In the genomic region with DNA sequence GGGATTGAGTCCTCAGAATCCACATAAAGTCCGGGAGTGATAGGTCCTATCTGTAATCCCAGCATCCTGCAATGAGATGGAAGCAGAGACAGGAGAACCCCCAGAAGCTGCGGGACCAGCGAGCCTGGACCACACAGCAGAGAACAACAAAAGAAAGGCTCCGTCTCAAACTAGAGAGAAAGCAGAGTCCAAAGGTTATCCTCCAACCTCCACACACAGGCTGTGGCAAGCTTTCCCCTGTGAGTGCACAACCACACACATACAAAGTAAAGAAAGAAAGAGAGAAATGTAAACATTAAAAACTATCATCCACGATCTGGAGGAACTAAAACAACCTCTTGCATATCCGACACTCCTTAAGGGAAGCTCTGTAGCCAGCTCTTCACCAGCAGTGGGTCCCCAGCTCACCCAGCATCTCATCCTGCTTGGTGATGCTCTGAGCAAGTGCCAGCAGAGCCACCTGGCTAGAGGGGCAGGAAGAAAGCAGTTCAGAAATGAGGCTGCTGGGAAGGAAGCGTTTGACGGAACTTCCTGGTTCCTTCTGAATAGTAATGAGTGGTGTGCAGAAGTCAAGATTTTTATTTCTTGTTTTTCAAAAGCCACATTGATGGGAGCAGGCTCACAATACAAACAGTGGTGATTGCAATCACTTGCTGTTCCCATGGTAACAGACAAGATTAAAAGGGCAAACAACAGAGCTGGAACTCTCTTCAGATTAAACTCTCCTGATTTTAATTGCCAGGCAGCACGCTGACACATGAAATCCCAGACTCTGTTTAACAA, we compare ENCODE assay signal across 12 mouse cellular contexts. TPM values are rescaled to one million over a fixed set of nuclear protein-coding genes. Genes with fewer than 3 reads are reported as not detected.
DNase-seq lines count a peak whose midpoint lies in the region; ATAC-seq lines count a peak whose summit lies in the region.
"Had no signal": no experiment of that assay in that cellular context is flagged by ENCODE, and none has a peak within 500 bp of the region (broad histone marks: within the 10 kb centered on the region; RNA-seq: fewer than 3 reads in every experiment).

No protein-coding gene starts in this region.

- no peak for DNase-seq in forebrain, embryonic 10.5 days (ENCODE audit: extremely low spot score, low spot score)
- peak; percentile 54 for DNase-seq in induced T-regulatory cell, adult 2 months (ENCODE audit: low read depth)
- DNase-seq in Muller cell, postnatal 12 days (ENCODE audit: inconsistent ontology term), result no peak
- no peak for DNase-seq in heart, adult 11 months
- DNase-seq: kidney, postnatal 14 days; liver, embryonic 13.5 days; spleen, adult 18-20 months had no signal

- peaks cover 10% of the 10 kb centered on the region for H3K4me1 ChIP-seq in kidney, embryonic 15.5 days
- peaks cover 5% of the 10 kb centered on the region; the same call in 1 of the 2 replicates for H3K4me1 ChIP-seq in kidney, embryonic 14.5 days (ENCODE audit: control insufficient read depth, insufficient read depth, low read length)
- H3K4me1 ChIP-seq in forebrain, embryonic 10.5 days, result peaks cover 34% of the 10 kb centered on the region
- peaks cover 14% of the 10 kb centered on the region for H3K4me1 ChIP-seq in stomach, embryonic 16.5 days (ENCODE audit: control insufficient read depth, insufficient read depth, low read length)

- no peak overlapping the region for H3K9ac ChIP-seq in kidney, embryonic 15.5 days
- no peak overlapping the region for H3K9ac ChIP-seq in kidney, embryonic 14.5 days (ENCODE audit: low read depth, low read length)
- H3K9ac ChIP-seq in stomach, embryonic 16.5 days (ENCODE audit: low read length), result no peak overlapping the region
- H3K9ac ChIP-seq: liver, embryonic 13.5 days had no signal

- no peak for ATAC-seq in kidney, embryonic 15.5 days (replicated peaks; ENCODE audit: low FRiP score)
- ATAC-seq in kidney, embryonic 14.5 days (ENCODE audit: low FRiP score, low TSS enrichment), result no peak
- peak; percentile 46; the same call in 1 of the 2 replicates for ATAC-seq in stomach, embryonic 16.5 days (ENCODE audit: insufficient read depth, low FRiP score)
- ATAC-seq in cerebellum, adult (ENCODE audit: insufficient number of reproducible peaks, low FRiP score, low TSS enrichment), result no peak

- H3K4me3 ChIP-seq in kidney, embryonic 15.5 days (replicated peaks), result no peak overlapping the region
- no peak overlapping the region for H3K4me3 ChIP-seq in kidney, embryonic 14.5 days (ENCODE audit: low read length)
- no peak overlapping the region for H3K4me3 ChIP-seq in forebrain, embryonic 10.5 days
- no peak overlapping the region for H3K4me3 ChIP-seq in stomach, embryonic 16.5 days (replicated peaks; ENCODE audit: low read length)
- H3K4me3 ChIP-seq: liver, embryonic 13.5 days; megakaryocyte, embryonic 14.5 days had no signal

- H3K4me2 ChIP-seq in kidney, embryonic 15.5 days, result no peak overlapping the region
- H3K4me2 ChIP-seq in kidney, embryonic 14.5 days (replicated peaks; ENCODE audit: low read depth, low read length), result no peak overlapping the region
- 0 out of 2 replicates have a peak overlapping the region, but pooled peaks have one; percentile 14 for H3K4me2 ChIP-seq in stomach, embryonic 16.5 days (ENCODE audit: low read depth, low read length)
- H3K4me2 ChIP-seq: liver, embryonic 13.5 days had no signal

- no peaks in the 10 kb centered on the region for H3K9me3 ChIP-seq in kidney, embryonic 15.5 days (replicated peaks)
- H3K9me3 ChIP-seq in kidney, embryonic 14.5 days (ENCODE audit: control insufficient read depth, low read length), result no peaks in the 10 kb centered on the region
- H3K9me3 ChIP-seq in forebrain, embryonic 10.5 days, result no peaks in the 10 kb centered on the region
- H3K9me3 ChIP-seq in stomach, embryonic 16.5 days (replicated peaks; ENCODE audit: control insufficient read depth, low read length), result no peaks in the 10 kb centered on the region
- H3K9me3 ChIP-seq: liver, embryonic 13.5 days; megakaryocyte, embryonic 14.5 days had no signal

- H3K27me3 ChIP-seq in kidney, embryonic 15.5 days, result peaks cover 30% of the 10 kb centered on the region; the same call in 1 of the 2 replicates
- H3K27me3 ChIP-seq in kidney, embryonic 14.5 days (ENCODE audit: control insufficient read depth, insufficient read depth, low read length), result peaks cover 4% of the 10 kb centered on the region; the same call in 1 of the 2 replicates
- H3K27me3 ChIP-seq in forebrain, embryonic 10.5 days (ENCODE audit: poor library complexity, severe bottlenecking), result peaks cover 16% of the 10 kb centered on the region; the same call in 1 of the 2 replicates
- H3K27me3 ChIP-seq in stomach, embryonic 16.5 days (ENCODE audit: control insufficient read depth, insufficient read depth, low read length), result no peaks in the 10 kb centered on the region
- H3K27me3 ChIP-seq: liver, embryonic 13.5 days had no signal

- WGBS in kidney, embryonic 15.5 days, result 51% methylated on average over 9 of the region's 9 CpGs
- 64% methylated on average over 9 of the region's 9 CpGs for WGBS in kidney, embryonic 14.5 days
- WGBS in forebrain, embryonic 10.5 days, result 54% methylated on average over 9 of the region's 9 CpGs
- WGBS in stomach, embryonic 16.5 days, result 27% methylated on average over 9 of the region's 9 CpGs

- H3K27ac ChIP-seq in kidney, embryonic 15.5 days, result 0 out of 2 replicates have a peak overlapping the region, but pooled peaks have one; percentile 28
- H3K27ac ChIP-seq in kidney, embryonic 14.5 days (ENCODE audit: low read depth, low read length), result no peak overlapping the region
- peak overlapping the region; percentile 70 for H3K27ac ChIP-seq in forebrain, embryonic 10.5 days
- H3K27ac ChIP-seq in stomach, embryonic 16.5 days (ENCODE audit: low read length), result peak overlapping the region; percentile 52; the same call in 1 of the 2 replicates
- H3K27ac ChIP-seq: liver, embryonic 13.5 days had no signal

- no peaks in the 10 kb centered on the region for H3K36me3 ChIP-seq in kidney, embryonic 15.5 days
- no peaks in the 10 kb centered on the region for H3K36me3 ChIP-seq in kidney, embryonic 14.5 days (ENCODE audit: control insufficient read depth, insufficient read depth, low read length)
- H3K36me3 ChIP-seq in forebrain, embryonic 10.5 days (replicated peaks), result no peaks in the 10 kb centered on the region
- no peaks in the 10 kb centered on the region for H3K36me3 ChIP-seq in stomach, embryonic 16.5 days (ENCODE audit: control insufficient read depth, insufficient read depth, low read length)
- H3K36me3 ChIP-seq: liver, embryonic 13.5 days had no signal

RNA-seq across cellular contexts. Expression of gene Aipl1, which starts 26.2 kb away (rescaled TPM):
- polyA plus RNA-seq in kidney, embryonic 15.5 days (2015; fragmentation: Nextera tagmentation; extraction: Ambion mirVana), result 0.30 and 0.38 TPM in 2 replicates
- polyA plus RNA-seq in kidney, embryonic 14.5 days (2014; fragmentation: Nextera tagmentation; extraction: Ambion mirVana), result 0.09 and 0.24 TPM in 2 replicates
- polyA plus RNA-seq in forebrain, embryonic 10.5 days (2016; fragmentation: Nextera tagmentation; extraction: Ambion mirVana), result 0.64 and 0.66 TPM in 2 replicates
- 0.16 and 0.22 TPM in 2 replicates for polyA plus RNA-seq in stomach, embryonic 16.5 days (2015; fragmentation: Nextera tagmentation; extraction: Ambion mirVana)

RNA-seq across cellular contexts. Expression of gene Pimreg, which starts 30.7 kb away (rescaled TPM):
- 122 and 131 TPM in 2 replicates for polyA plus RNA-seq in kidney, embryonic 15.5 days (2015; fragmentation: Nextera tagmentation; extraction: Ambion mirVana)
- 140 and 144 TPM in 2 replicates for polyA plus RNA-seq in kidney, embryonic 14.5 days (2014; fragmentation: Nextera tagmentation; extraction: Ambion mirVana)
- polyA plus RNA-seq in forebrain, embryonic 10.5 days (2016; fragmentation: Nextera tagmentation; extraction: Ambion mirVana), result 265 and 279 TPM in 2 replicates
- polyA plus RNA-seq in stomach, embryonic 16.5 days (2015; fragmentation: Nextera tagmentation; extraction: Ambion mirVana), result 74.5 and 76.2 TPM in 2 replicates
